Mouse (Mus musculus) C2C12 (cell line): ENCODE results near the gene Khdc4.
"Not testable (repeated sequence)": the region's sequence is repeated elsewhere in the genome, so short reads cannot be mapped to it uniquely, and the experiment has no call there.

Experiments used
- CTCF ChIP-seq: IDR thresholded peaks from one replicate; pipeline ENCODE4 v1.5.1; 2011; ENCODE audit not compliant: control insufficient read depth, insufficient read depth, insufficient read length
- MAX ChIP-seq: IDR thresholded peaks from one replicate; pipeline ENCODE4 v1.6.1; 2011; ENCODE audit warnings: mild to moderate bottlenecking, control low read depth
- MYOD1 ChIP-seq: IDR thresholded peaks from one replicate; pipeline ENCODE4 v1.6.1; 2011; ENCODE audit warnings: low read depth; ENCODE audit not compliant: control insufficient read depth, insufficient read length
- MYOG ChIP-seq: IDR thresholded peaks from one replicate; pipeline ENCODE4 v1.6.1; 2011; ENCODE audit not compliant: control insufficient read depth, insufficient read length; ENCODE audit errors: extremely low read depth
- USF1 ChIP-seq: IDR thresholded peaks from one replicate; pipeline ENCODE4 v1.6.1; 2011; ENCODE audit warnings: low read depth, mild to moderate bottlenecking, control low read depth, moderate library complexity

GRCm38 (mm10) chr3:88715716-88716115 is 30.1 kb downstream of the Khdc4 start:
- TF ChIP-seq MYOG, CTCF, MAX, USF1, MYOD1: not testable (repeated sequence)
